Mouse (Mus musculus) retina, adult 2 months (tissue): ENCODE results near the gene Yipf4.
A peak's percentile ranks its signal among the peaks of the same experiment; 100 is the strongest.
"Not testable (repeated sequence)": the region's sequence is repeated elsewhere in the genome, so short reads cannot be mapped to it uniquely, and the experiment has no call there.

Source experiments
- DNase-seq: peaks from one replicate; pipeline ENCODE4 v3.0.0-alpha.2; 2012; ENCODE audit warnings: low read depth, low spot score

Yipf4 gene

DNA sequence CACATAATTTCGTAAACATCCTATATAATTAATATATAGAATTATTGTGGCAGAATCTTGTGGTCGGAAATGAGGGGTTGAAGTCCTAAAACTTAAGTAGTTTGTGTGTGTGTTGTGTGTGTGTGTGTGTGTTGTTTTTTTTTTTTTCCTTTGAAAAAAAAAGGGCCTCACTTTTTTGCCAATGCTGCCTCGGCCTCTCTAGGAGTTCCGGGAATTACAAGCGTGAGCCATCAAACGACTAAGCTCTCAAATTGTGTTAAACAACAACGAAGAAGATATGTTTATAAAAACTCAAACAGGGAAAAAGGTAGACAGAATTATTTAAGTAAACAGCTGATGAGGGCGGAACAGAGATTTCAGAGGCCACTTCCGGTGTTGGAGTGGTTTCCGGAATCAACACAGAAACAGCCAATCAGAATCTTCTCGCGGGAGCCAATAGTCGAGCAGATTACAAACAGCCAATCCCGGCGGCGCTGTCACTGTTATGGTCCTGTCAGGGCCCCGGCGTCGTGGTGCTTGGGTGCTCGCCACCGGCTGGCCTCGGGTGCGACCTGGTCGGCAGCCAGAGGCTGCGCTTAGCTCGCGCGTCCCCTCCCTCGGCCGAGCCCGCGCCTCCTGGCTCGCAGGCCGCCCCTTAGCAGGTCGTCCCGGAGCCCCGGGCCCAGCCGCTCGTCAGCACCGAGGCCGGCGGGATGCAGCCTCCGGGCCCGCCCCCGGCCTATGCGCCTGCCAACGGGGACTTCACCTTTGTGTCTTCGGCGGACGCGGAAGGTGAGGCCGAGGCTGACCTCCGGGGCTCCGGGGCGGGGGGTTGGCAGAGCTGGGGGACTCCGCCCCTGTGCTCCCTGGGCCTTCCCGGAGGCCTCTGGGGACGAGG lies at the start of gene Yipf4:
TSS of gene Yipf4 (plus strand) at position 470 of the 877 bp plus-strand sequence.
- peak; percentile 91 for DNase-seq

- DNase-seq, result no peak
These were observed 48.8 kb upstream of the Yipf4 start for GRCm38 (mm10) chr17:74440486-74440885.

DNA sequence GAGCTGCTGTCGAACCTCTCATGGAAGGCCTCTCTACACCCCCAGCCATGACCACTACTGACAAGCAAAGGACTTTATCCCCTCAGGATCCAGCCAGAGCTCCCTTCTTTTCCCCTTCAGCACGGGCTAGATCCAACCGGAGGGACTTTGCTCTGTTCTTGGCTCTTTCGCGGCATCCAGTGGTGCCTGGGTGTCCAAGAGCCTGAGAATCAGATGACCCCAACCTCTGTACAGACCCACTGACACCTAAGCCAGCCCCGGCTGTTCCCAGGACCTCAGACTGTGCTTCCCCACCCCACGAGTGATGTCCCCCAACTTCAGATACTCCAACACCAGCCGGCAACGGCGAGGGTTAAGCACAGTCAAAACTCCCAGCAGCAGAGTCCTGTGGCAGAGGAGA lies 39.5 kb upstream of the Yipf4 start:
- DNase-seq, result no peak

- no peak for DNase-seq
These were observed 35.4 kb upstream of the Yipf4 start for GRCm38 (mm10) chr17:74453928-74454327.

DNA sequence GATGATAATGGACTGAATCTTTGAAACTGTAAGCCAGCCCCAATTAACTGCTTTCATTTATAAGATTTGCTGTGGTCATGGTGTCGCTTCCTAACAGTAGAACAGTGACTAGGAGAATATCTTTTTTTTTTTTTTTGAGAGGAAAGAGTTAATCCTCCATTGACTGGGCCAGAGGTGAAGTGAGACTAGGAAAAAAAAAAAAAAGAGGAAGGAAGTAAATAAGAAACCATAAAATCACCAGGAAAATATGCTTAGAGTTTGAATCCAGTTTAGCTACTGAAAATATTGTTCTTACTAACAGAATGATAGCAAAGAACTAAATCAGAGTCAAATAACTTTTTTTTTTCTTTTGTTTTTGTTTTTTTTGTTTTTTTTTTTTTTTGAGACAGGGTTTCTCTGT lies 34.6 kb upstream of the Yipf4 start:
- DNase-seq, result no peak

DNA sequence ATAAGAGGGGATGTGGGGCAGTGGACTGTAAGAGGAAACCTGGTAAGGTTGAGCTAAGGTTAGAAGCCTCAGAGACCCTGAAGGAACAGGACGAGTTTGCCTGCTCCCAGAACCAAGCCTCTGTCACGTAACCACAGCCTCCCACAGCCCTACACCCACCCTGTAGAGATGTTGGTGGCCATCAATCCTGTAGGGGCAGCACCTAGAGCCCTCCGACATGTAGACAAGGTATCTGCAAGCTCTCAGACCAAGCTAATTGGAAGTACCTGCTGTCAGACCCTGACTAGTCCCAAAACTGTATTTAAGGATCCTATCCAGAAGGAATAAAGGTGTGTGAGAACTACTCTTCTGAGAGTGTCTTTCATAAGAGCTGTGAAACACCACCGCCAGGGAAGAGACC lies 33.9 kb upstream of the Yipf4 start:
- no peak for DNase-seq

GRCm38 (mm10) chr17:74456825-74457224 lies 32.5 kb upstream of the Yipf4 start:
- no peak for DNase-seq

- no peak for DNase-seq
These were observed 31.2 kb upstream of the Yipf4 start for GRCm38 (mm10) chr17:74457972-74458677.

DNA sequence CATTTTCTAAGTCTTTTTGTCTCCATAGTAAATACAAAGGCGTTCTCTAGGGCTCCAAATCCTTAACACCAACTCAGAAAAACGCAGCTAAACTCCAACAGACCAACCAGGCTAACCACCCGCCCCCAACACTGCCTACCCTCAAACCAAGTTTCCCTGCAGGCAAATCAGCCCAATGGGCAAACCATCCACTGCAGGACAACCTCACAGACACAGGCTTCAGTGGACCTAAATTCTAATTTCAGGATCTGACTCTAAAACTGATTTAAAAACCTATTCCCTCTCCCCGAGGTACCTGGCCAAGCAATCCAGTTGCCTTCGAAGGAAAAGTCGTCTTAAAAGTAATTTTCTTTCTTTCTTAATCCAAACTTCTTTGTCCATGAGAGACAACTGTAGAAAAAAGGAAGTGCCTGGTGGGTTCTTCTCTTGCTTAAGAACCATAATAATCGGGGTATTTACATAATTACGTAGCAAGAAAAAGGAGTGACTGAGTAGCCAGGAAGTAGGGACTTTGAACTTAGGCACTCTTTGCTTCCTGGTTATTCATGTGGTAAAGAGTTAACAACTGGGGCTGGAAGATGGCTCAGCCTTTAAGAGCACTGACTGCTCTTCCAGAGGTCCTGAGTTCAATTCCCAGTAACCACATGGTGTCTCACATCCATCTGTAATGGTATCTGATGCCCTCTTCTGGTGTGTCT lies 30.4 kb upstream of the Yipf4 start, which contains the start of gene Nlrc4:
TSS of gene Nlrc4 (minus strand) at position 432 of the 698 bp plus-strand sequence.
- no peak for DNase-seq

DNA sequence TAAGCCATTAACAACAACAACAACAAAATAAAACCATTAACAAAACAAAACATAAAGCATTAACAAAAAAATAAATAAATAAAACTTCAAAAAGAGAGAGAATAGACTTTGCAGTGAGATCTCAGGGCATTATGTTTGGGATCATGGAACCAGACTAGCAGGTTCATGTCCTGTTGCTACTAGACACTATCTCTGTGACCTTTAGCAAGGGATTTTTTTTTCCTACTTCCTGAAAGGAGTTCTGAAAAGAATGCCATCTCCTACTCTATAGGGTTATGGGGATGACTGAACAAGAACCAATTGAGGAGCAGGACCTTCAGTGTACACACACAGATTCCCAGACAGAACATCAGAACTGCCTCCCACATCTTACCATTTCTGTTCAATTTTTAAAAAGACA lies 25.8 kb upstream of the Yipf4 start:
- DNase-seq, result no peak

DNA sequence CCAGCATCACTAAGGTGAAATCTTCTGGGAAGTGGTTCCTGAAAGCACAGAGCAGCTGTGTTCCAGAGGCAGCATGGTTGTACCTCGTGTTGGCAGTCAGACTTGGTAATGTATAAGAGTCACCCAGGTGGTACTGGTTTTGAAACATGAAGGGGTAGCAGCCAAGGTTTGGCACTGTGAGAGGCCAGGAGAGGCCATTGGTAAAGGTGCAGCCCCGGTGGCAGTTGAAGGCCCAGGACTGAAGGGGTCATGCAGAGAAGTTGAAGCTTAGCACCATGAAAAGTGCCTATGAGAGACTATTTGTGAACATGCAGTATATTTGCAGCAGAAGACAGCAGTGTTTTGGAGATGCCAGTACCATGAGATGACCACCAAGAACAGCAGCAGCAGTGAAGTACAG lies 21.3 kb upstream of the Yipf4 start:
- not testable (repeated sequence) for DNase-seq

DNA sequence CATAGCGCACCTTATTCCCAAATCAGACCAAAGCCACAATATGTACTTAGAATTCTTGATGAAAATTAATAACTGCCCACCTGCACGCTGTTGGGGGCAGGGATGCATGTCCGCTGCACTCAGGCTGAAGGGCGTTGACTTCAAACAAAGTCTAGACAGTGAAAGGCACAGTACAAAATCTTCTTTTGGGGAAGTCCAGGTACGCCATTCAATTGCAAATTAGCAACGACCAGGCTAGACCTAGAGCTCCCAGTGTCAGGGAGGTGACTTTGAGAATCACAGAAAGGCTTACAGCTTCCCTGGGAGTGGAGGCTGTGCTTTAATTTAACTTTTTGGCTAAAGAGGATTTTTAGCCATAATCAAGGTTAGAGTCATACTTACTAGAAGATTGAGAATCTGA lies 19.2 kb upstream of the Yipf4 start:
- DNase-seq, result not testable (repeated sequence)

- DNase-seq, result no peak
These were observed 8.8 kb upstream of the Yipf4 start for GRCm38 (mm10) chr17:74480361-74481069.

GRCm38 (mm10) chr17:74489901-74490220 lies 568 bp downstream of the Yipf4 start:
- no peak for DNase-seq

- no peak for DNase-seq
These were observed 2.3 kb downstream of the Yipf4 start for GRCm38 (mm10) chr17:74491565-74491964.

DNA sequence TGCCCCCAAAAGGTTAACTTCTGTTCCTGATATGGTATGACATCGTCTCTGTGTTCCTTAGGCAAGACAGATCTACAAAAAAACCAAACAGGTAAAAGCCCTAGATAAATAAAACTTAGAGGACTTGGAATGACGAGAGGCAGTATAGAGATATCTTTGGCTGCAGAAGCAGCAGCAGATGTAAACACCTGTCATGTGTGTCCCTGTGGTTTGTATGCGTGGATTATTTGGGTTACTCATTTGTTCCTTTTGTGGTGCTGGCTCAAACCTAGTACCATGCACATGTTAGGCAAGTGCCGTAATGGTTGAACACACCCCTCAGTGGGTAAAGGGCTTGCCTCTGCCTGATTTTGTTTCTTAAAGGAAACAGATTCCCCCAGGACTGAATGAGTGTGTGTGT lies 10.9 kb downstream of the Yipf4 start:
- DNase-seq, result no peak

- no peak for DNase-seq
These were observed 11.8 kb downstream of the Yipf4 start for GRCm38 (mm10) chr17:74501085-74501484.

GRCm38 (mm10) chr17:74507934-74508333 lies 18.6 kb downstream of the Yipf4 start:
- no peak for DNase-seq

DNA sequence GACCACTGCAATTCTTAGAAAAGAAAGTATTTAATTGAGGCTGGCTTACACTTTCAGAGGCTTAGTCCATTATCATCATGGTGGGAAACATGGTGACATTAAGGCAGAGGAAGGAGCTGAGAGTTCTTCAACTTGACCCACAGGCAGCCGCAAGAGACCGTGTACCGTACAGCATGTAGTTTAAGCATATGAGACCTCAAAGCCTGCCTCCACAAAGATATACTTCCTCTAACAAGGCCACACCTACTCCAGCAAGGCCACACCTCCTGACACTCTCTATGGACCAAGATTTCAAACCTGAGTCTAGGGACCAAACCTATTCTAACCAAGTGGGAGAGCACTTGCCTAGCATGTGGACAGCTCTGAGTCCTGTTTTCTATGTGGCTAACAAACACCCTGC lies 19.3 kb downstream of the Yipf4 start:
- DNase-seq, result no peak

GRCm38 (mm10) chr17:74512308-74512707 lies 23.0 kb downstream of the Yipf4 start:
- no peak for DNase-seq

GRCm38 (mm10) chr17:74522797-74523723 lies 33.8 kb downstream of the Yipf4 start:
- no peak for DNase-seq
